Mouse (Mus musculus) embryo, embryonic 11 days (tissue): ENCODE data around the gene Rnasek.

Source experiments
- DNase-seq: peaks from one replicate; pipeline ENCODE4 v3.0.0-alpha.2; 2015

Gene Rnasek

GRCm38 (mm10) chr11:70215301-70215700 lies 24.3 kb downstream of the Rnasek start:
- DNase-seq = no peak

GRCm38 (mm10) chr11:70214856-70215209 lies 24.8 kb downstream of the Rnasek start:
- DNase-seq = peak; percentile 23

DNA sequence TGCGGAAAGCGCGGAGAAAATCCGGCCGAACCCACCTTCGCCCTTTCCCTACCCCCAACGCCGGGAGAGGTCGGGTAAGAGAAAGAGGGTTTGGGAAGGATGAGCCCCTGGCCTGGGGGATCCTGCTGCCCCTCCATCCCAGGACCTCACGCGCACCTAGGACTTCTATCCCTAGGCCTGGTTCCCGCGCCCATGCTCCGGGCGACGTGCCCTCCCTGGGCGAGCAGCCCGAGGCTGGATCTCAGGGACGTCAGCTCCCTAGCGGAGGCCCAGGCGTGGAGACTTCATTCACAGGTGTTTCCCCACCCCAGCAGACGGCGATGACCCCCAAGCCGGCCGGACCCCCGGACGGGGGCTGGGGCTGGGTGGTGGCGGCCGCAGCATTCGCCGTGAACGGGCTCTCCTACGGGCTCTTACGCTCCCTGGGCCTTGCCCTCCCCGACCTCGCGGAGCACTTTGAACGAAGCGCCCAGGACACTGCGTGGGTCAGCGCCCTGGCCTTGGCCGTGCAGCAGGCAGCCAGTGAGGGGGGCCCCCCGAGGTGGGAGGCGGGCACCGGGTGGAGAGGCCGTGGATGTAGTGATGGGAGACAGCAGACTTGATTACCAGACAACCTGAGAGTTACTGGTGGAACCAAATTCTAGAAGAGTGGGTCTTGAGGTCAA lies 25.3 kb downstream of the Rnasek start:
- peak; percentile 40 for DNase-seq

DNA sequence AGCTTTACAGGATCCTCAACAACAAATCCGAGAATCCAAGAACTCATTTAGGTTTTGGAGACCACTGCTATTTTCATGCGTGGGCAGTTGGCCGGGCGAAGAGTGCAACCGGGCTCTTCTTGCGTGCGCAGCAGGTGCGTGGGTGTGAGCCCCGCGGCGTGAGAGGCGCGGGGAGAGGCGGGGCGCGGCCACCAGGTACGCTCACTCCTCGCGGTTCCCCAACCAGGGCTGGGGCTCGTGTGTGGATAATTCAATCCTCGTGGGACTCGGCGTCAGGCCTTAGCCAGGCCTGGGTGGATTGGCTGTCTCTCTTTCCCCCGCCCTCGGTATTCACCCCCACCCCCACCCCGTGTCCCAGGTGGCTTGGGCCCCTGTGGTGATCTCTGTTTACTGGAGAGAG lies 25.9 kb downstream of the Rnasek start:
- no peak for DNase-seq

- peak; percentile 81 for DNase-seq
These were observed 26.7 kb downstream of the Rnasek start for GRCm38 (mm10) chr11:70212896-70213295.

DNA sequence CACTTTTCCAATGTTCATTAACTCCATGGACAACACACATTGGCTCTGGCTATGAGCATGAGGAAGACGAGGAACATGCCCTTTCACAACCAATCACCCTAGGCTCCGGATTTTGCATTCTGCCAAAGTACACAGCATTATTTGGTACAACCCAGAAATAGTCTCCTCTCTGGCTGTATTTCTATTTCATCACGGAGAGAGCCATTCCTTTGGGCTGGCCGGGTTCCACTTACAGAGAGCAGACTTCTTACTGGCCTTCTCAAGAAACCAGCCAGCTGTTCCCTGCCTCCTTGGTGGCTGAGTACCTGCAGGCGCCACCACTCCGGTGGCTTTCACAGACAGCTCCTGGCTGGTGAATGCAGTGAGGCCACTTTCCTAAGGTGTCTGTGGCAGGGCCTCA lies 27.2 kb downstream of the Rnasek start, which contains the start of gene Slc16a11:
Slc16a11 (plus strand) TSS at position 330 of the 400 bp plus-strand sequence.
- DNase-seq = no peak

GRCm38 (mm10) chr11:70211972-70212371 lies 27.7 kb downstream of the Rnasek start:
- no peak for DNase-seq

- no peak for DNase-seq
These were observed 29.0 kb downstream of the Rnasek start for GRCm38 (mm10) chr11:70210681-70211080.

DNA sequence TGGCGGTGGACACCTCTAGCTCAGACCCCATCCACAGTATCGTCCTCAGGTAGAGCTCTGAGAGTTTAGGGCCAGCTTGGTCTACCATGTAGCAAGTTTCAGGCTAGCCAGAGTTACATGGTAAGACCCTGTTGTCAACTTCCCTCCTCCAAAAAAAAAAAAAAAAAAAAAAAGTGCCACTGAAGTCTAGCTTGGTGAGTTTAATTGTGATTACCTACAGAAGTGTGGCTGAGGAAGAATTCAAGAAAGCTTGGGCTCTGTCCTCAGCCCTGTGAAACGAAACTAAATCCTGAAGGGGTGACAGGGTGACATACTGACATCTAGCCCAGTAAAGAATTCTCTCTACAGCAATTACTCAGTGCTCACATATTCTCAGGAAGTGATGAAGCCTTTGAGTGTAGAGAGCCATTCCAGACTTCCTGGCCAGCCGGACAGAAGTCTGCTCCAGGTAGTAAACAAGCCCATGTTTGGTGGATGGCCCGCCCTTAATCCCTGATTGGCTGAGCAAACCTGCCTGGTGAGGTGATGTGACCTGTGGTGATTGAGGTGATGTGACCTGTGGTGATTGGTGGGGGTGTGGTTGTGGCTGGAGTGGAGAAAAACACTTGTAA lies 30.8 kb downstream of the Rnasek start:
- DNase-seq = no peak

- DNase-seq = no peak
These were observed 32.4 kb downstream of the Rnasek start for GRCm38 (mm10) chr11:70207283-70207682.

GRCm38 (mm10) chr11:70206801-70207200 lies 32.8 kb downstream of the Rnasek start:
- no peak for DNase-seq

DNA sequence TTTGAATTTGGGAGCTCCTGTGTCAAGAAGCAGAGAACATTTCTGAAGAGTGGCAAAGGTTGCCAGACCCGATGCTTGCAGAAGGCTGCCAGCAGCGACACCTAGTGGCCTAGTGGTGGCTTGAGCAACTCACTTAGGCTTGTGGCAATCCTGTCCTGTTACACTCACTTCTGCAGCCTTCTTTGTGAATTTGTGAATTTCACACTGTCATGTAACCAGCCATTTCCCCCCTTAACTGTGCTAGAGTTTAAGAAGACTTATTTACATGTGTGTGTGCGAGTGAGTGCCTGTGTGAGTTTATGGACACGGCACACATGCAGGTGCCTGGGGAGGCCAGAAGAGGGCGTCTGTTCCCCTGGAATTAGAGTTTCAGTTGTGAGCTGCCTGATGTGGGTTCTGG lies 38.0 kb downstream of the Rnasek start:
- DNase-seq = peak; percentile 89

- no peak for DNase-seq
These were observed 39.5 kb downstream of the Rnasek start for GRCm38 (mm10) chr11:70200036-70200608.

DNA sequence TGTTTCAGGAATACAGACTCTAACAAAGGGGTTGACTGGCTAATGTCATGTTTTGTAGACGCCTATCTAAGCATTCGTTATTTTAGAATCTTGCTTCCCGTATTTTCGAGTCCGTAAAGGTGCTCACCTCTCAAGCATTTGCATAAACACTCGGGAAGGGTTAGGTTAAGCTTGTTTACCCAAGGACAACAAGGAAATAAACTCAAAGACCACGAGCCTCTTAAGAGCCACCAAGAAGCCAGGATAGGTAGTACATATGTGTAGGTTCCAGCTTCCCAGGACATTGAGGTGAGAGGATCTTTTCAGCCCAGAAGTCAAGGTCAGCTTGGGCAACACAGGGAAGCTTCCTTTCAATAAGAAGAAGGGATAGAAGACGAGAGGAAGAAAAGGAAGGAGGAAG lies 40.5 kb downstream of the Rnasek start:
- no peak for DNase-seq

DNA sequence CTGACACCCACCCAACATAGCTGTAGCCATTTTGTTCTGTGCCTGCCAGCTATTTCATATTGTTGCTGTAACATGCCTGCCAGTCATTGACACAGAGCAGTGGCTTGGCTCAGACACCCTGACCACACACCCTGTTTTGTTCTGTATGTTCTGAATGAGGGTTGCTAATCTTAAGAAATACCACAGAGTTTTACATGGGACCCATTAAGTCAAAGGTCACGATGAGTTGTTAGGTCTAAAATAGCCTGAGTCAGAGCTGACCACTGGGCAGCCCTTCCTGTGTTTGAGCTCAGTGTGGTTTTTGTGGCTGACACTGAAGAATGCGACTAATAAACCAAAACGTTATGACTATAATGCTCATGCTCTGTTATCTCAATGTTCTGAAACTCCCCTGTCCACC lies 41.3 kb downstream of the Rnasek start:
- no peak for DNase-seq

- DNase-seq = no peak
These were observed 46.0 kb downstream of the Rnasek start for GRCm38 (mm10) chr11:70193354-70194285.

- DNase-seq = no peak
These were observed 47.5 kb downstream of the Rnasek start for GRCm38 (mm10) chr11:70192157-70192556.

DNA sequence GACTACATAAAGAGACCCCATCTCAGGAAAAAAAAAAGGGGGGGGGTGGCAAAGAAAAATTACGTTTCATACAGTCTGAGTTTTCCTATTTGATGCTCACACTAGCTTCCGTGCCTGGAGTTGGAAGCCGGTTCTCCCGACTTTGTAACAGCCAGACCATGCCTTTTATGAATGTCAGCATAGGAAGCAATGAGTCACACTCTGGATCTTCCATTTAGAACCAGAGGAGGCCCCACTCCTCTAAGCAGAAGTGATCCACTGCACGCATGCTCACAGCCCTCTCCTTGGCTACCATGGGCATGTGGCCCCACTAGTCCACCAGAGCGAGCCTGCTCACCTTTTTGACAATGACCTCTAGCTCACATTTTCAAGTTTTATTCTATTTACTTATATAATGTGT lies 48.5 kb downstream of the Rnasek start:
- DNase-seq = no peak

GRCm38 (mm10) chr11:70189319-70190134 lies 50.1 kb downstream of the Rnasek start:
- no peak for DNase-seq
